Mouse (Mus musculus): ENCODE measurements around the gene Morn5. TPM values are rescaled to one million over a fixed set of nuclear protein-coding genes. Genes with fewer than 3 reads are reported as not detected.

Morn5 gene
- polyA plus RNA-seq, 1 experiment from 2014 or later: not detected

DNA sequence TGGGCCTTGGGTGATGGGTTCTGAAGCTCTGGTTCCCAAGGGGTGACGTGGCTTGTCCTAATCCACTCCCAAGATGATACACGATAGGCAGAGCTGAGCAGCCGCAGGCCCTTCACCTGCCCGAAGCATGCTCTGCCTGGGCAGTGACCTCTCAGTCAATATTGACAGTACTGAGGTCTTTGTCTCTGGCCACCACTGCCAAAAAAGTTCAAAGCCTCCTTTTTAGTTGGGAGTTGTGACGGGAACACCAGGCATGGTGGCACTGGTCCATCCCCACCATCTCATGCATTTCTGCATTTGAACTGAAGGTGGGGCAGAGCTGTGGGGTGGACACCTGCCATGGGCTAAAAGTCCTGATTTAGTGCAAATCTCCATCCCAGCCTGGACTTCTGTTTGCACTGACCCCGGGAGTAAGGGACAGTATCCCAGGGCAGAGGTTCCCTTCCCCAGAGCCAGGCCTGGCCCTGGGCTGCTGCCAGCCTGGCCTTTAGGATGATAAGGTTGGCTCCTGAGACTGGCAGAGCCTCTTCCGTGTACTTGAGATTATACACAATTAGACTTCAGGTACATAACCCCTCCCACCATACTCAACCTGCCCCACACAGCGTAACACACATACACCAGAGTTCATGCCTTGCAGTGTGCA is 22.5 kb downstream of the Morn5 start:
- no peaks in the 10 kb centered on the region for H3K9me3 ChIP-seq
- H3K9ac ChIP-seq: no peak overlapping the region
- H3K4me2 ChIP-seq: no peak overlapping the region
- H3K27ac ChIP-seq (replicated peaks): no peak overlapping the region
- no peak for ATAC-seq (ENCODE audit: extremely low read depth, insufficient number of reproducible peaks, low FRiP score, low TSS enrichment)
- no peaks in the 10 kb centered on the region for H3K4me1 ChIP-seq
- H3K27me3 ChIP-seq (replicated peaks): peaks cover 41% of the 10 kb centered on the region
- no peak overlapping the region for H3K4me3 ChIP-seq
- no peaks in the 10 kb centered on the region for H3K36me3 ChIP-seq
- WGBS: 69% methylated on average over 8 of the region's 8 CpGs

DNA sequence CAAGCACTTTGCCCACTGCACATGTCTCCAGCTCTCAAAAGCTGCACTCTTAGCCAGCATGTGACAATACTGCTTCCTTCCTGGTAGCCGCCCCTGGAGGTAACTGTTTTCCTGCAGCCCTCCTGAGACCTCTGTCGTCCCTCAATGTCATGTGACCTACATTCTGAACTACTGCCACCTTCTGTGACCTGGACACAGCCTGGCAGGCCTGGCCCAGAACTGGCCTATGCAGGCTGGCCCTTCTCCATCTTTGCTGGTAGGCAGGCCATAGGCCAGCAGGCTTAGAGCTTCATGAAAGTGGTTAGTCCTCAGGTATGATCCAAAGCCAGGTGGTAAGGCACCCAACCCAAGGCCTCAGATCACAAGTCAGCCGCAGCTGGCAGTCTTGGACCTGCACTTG is 24.5 kb downstream of the Morn5 start:
- Histone ChIP-seq H3K27ac (replicated peaks) (no peak overlapping the region), H3K9me3 (no peaks in the 10 kb centered on the region), H3K4me1 (no peaks in the 10 kb centered on the region), H3K4me3 (no peak overlapping the region), H3K36me3 (no peaks in the 10 kb centered on the region), H3K4me2 (no peak overlapping the region), H3K9ac (no peak overlapping the region), H3K27me3 (replicated peaks) (peaks cover 44% of the 10 kb centered on the region)
- no peak for ATAC-seq (ENCODE audit: extremely low read depth, insufficient number of reproducible peaks, low FRiP score, low TSS enrichment)
- WGBS: 45% methylated on average over 3 of the region's 3 CpGs

DNA sequence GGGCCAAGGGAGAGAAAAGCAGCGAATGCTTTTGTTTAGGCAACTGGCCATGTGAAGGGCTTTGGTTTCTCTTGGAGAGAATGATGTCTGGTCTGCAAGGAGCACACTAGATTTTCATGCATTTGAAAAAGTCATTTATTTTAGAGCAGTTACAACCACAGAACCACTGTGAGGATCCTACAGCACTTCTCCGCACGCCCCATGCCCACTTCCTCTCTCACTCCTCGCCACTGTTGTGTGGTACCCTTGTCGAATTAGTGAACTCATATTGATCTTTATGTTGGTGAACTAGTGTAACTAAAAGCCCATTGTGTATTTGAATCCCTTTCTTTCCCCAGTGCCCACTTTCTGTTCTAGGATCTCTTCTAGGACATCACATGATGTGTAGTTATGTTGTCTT is 26.0 kb downstream of the Morn5 start:
- Histone ChIP-seq H3K27me3 (replicated peaks) (peaks cover 55% of the 10 kb centered on the region), H3K9me3 (no peaks in the 10 kb centered on the region), H3K4me1 (no peaks in the 10 kb centered on the region), H3K9ac (no peak overlapping the region), H3K27ac (replicated peaks) (no peak overlapping the region), H3K4me2 (no peak overlapping the region), H3K36me3 (no peaks in the 10 kb centered on the region), H3K4me3 (no peak overlapping the region)
- no peak for ATAC-seq (ENCODE audit: extremely low read depth, insufficient number of reproducible peaks, low FRiP score, low TSS enrichment)
- 73% methylated on average over 5 of the region's 5 CpGs for WGBS

DNA sequence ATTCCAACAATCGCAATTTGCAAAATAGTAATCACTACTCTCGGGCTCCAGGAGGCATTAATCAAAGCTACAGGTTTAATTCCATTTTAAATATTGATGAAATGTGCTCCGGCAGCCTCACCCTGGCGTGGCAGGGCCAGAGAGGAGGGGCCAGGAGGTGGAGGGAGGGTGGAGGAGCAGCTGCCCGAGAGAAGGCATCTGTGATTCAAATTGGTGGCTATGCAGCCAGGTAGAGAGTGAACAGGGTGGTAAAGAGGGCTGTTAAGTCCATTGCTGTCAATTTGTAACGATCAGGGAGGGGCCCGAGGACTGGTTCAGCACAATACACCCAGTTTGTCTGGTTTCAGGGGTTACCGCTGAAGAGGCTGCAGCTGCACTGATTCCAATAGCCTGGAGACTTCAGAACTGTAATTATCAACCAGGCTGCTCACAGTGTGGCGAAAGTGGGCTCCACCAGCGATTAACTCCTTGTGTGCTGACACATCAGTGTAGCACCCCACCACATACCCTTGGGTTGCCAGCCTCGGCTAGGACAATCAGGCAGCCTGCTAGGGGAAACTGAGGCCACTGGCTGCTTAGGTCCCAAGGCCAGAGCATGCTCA is 28.0 kb downstream of the Morn5 start:
- Histone ChIP-seq H3K4me1 (0 out of 2 replicates have a peak, but pooled peaks cover 8% of the 10 kb centered on the region), H3K36me3 (no peaks in the 10 kb centered on the region), H3K4me2 (no peak overlapping the region), H3K27ac (replicated peaks) (no peak overlapping the region), H3K27me3 (replicated peaks) (peaks cover 58% of the 10 kb centered on the region), H3K9ac (no peak overlapping the region), H3K9me3 (no peaks in the 10 kb centered on the region), H3K4me3 (no peak overlapping the region)
- 25% methylated on average over 11 of the region's 11 CpGs for WGBS
- no peak for ATAC-seq (ENCODE audit: extremely low read depth, insufficient number of reproducible peaks, low FRiP score, low TSS enrichment)

DNA sequence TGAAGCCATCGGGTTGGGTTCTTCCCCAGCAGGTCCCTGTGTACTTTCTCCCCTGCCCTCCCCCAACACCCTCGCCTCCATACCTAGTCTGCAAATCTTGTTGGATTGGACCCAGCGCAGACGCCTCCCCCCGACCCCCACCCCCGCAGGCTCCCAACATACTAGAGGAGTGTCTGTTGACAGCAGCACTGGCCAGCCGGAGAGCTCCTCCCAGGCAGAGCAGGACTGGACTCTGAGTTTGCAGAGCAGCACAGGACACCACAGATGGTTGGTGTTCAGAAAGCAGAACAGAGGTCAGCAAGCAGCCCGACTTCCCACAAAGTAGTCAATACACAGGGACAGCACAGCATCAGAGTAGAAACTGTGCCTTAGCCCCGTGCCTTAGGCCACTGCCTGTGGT is 32.2 kb downstream of the Morn5 start:
- Histone ChIP-seq H3K4me2 (peak overlapping the region; percentile 16; the same call in 1 of the 2 replicates), H3K27me3 (replicated peaks) (peaks cover 95% of the 10 kb centered on the region), H3K4me1 (0 out of 2 replicates have a peak, but pooled peaks cover 8% of the 10 kb centered on the region), H3K27ac (replicated peaks) (no peak overlapping the region), H3K4me3 (no peak overlapping the region), H3K36me3 (no peaks in the 10 kb centered on the region), H3K9me3 (no peaks in the 10 kb centered on the region), H3K9ac (no peak overlapping the region)
- WGBS: 15% methylated on average over 9 of the region's 9 CpGs
- ATAC-seq (ENCODE audit: extremely low read depth, insufficient number of reproducible peaks, low FRiP score, low TSS enrichment): no peak

DNA sequence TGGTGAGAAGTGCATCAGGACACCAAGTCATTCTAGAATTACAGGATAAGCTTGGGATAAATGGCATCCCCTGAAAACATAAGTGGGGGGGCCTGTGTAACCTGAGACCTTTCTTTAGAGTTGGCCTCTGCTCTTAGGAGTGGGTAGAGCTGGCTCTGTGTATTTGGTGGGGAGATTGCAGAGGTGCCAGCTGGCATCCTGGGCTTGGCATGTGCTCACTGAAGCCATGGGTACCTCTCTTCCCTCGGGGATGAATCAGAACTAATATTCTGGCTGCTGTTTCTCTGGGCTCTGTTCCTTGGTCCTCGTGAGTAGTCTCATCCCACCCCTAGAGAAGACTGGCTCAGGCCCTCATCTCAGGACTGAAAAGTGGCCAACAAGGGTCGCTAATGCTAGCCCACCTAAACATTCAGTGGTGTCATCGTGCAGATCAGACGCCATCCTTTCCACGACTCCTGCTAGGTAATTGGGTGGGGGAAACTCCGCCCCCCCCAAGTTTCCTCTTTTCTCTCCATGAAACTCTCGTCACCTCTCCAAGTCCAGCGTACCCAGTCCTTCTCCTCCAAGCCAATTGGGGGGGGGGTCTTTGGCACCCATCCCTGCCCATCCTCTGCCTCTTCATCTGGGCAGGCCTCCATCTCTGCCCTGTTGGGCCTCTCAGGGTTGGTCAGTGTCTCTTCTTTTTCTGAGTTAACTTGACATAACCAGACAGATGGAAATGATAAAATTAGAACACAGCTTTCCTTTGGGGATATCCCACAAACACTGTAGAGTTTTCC is 33.7 kb downstream of the Morn5 start:
- Histone ChIP-seq H3K4me2 (no peak overlapping the region), H3K36me3 (no peaks in the 10 kb centered on the region), H3K27me3 (replicated peaks) (peaks cover 95% of the 10 kb centered on the region), H3K9me3 (no peaks in the 10 kb centered on the region), H3K4me3 (no peak overlapping the region), H3K27ac (replicated peaks) (no peak overlapping the region), H3K9ac (no peak overlapping the region), H3K4me1 (0 out of 2 replicates have a peak, but pooled peaks cover 8% of the 10 kb centered on the region)
- WGBS: 72% methylated on average over 9 of the region's 9 CpGs
- no peak for ATAC-seq (ENCODE audit: extremely low read depth, insufficient number of reproducible peaks, low FRiP score, low TSS enrichment)

DNA sequence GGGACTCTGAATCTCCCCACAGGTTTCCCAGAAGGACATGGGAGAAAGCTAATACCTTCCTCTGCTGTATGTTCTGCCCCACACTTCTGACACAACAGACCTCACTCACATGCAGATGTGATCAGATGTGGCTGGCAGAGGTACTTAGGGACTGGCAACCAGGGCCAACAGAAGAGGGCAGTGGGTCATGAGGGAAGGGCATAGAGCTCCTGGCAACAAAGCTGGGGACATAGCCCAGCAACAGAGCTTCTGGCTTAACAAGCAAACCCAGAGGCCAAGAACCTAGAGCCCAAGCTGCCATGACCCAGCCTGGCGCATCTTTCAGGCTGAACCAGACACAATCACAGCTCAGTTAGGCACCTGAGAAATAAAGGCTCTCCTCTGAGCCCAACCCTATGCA is 35.8 kb downstream of the Morn5 start:
- ATAC-seq (ENCODE audit: extremely low read depth, insufficient number of reproducible peaks, low FRiP score, low TSS enrichment): no peak
- WGBS: 88% methylated on average over 1 of the region's 1 CpGs
- H3K4me1 ChIP-seq: 0 out of 2 replicates have a peak, but pooled peaks cover 8% of the 10 kb centered on the region
- no peaks in the 10 kb centered on the region for H3K36me3 ChIP-seq
- no peak overlapping the region for H3K9ac ChIP-seq
- H3K27me3 ChIP-seq (replicated peaks): peaks cover 97% of the 10 kb centered on the region
- no peak overlapping the region for H3K27ac ChIP-seq (replicated peaks)
- no peak overlapping the region for H3K4me2 ChIP-seq
- no peaks in the 10 kb centered on the region for H3K9me3 ChIP-seq
- H3K4me3 ChIP-seq: no peak overlapping the region

DNA sequence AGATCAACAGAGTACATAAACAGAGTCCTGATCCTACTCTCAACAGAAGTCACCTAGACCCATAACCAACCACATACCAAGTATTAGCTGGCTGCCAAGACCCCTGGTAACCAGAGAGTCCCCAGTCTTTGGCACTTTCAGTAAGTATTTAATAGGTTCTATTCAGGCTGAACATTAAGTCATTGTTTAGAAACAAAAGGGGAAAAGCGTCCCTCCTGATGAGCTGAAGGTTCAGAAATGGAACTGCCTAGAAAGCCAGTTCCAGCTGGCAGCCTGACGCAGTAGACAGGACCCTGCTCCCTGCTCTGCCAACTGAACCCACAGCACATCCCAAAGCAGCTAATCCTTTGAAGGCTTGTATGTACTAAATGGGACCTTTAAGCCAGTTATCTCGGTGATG is 39.9 kb downstream of the Morn5 start:
- Histone ChIP-seq H3K4me2 (no peak overlapping the region), H3K9me3 (no peaks in the 10 kb centered on the region), H3K27ac (replicated peaks) (no peak overlapping the region), H3K27me3 (replicated peaks) (peaks cover 100% of the 10 kb centered on the region), H3K4me3 (no peak overlapping the region), H3K36me3 (no peaks in the 10 kb centered on the region), H3K9ac (no peak overlapping the region), H3K4me1 (peaks cover 21% of the 10 kb centered on the region)
- no peak for ATAC-seq (ENCODE audit: extremely low read depth, insufficient number of reproducible peaks, low FRiP score, low TSS enrichment)
- 60% methylated on average over 3 of the region's 3 CpGs for WGBS

DNA sequence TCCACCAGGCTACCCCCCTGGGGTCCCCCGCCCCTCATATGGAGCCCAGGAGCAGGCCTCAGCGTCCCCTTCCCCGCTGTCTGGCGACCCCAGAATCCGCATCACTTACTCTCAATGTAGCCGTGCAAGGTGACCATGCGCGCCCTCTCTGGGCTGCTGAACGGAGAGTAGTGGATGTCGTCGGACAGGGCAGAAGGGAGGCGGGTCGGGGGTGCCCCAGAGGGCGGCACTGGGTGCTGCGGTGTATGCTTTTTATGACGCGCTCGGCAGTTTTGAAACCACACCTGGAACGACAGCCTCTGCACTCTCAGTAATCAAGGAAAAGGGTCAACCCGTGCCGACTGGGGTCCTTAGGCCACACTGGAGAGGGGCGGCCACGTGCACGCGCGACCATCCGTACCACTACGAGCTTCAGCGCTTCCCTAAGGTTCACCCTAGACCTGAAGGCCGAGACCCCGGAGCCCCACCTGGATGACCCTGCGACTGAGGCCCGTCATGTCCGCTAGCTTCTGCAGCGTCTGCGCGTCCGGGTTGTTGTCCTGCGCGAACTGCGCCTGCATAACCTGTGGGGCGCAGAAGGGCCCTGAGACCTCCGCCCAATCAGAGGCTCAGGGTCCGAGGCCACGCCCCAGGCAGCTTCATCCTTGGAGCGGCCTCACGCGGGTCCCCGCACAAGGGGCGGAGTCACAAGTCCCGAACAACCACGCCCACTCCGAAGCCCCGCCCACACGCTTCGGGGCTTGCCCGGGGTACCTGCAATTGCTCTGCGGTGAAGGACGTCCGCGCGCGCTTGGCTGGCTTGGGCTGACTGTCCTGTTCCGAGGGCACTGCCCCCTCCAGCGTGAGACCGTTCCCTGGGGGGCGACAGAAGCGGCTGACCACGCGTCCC is 41.8 kb downstream of the Morn5 start:
- Histone ChIP-seq H3K9ac (peak overlapping the region; percentile 66), H3K36me3 (no peaks in the 10 kb centered on the region), H3K9me3 (no peaks in the 10 kb centered on the region), H3K27me3 (replicated peaks) (peaks cover 100% of the 10 kb centered on the region), H3K27ac (replicated peaks) (no peak overlapping the region), H3K4me3 (peak overlapping the region; percentile 53), H3K4me1 (peaks cover 22% of the 10 kb centered on the region), H3K4me2 (peak overlapping the region; percentile 82)
- ATAC-seq (ENCODE audit: extremely low read depth, insufficient number of reproducible peaks, low FRiP score, low TSS enrichment): peak; percentile 73
- 1% methylated on average over 70 of the region's 70 CpGs for WGBS

DNA sequence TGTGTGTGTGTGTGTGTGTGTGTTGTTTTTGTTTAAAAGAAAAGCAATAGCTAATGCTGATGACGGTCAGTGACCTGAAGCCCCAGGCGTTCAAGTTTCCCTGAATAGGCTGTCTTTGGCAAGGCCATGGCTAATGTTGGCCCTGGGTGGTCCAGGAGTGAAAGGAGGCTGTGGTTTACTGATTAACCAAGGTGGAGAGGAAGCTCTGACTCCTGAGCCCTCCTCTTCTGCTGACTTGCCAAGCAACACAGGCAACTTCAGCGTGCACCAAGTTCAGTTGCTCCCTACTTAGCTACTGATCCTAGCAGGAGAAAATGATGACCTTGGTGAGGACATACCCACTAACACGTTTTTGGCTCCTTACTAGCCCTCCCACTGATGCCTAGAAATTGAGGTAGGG is 43.5 kb downstream of the Morn5 start:
- no peaks in the 10 kb centered on the region for H3K36me3 ChIP-seq
- peaks cover 100% of the 10 kb centered on the region for H3K27me3 ChIP-seq (replicated peaks)
- peaks cover 22% of the 10 kb centered on the region for H3K4me1 ChIP-seq
- no peak overlapping the region for H3K4me2 ChIP-seq
- no peak for ATAC-seq (ENCODE audit: extremely low read depth, insufficient number of reproducible peaks, low FRiP score, low TSS enrichment)
- no peak overlapping the region for H3K4me3 ChIP-seq
- 8% methylated on average over 4 of the region's 4 CpGs for WGBS
- H3K27ac ChIP-seq (replicated peaks): no peak overlapping the region
- H3K9me3 ChIP-seq: no peaks in the 10 kb centered on the region
- H3K9ac ChIP-seq: no peak overlapping the region

DNA sequence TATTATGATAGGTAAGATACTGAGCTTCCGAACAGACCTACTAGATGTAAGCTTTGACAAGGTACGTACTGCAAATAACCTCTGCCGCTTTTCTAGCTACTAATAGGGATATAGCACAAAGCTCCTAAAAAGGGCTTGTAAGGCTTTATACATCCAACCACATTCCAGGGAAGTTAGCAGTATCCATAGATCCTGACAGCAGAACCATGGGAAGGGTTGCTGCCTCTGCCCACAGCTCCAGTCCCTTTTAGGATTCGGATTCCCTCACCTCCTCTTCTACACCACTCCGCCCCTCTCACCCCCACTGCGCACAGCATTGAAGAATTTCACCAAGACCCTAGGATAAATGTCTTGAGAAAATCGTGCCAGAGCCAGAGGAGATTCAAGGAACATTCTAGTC is 44.0 kb downstream of the Morn5 start:
- Histone ChIP-seq H3K36me3 (no peaks in the 10 kb centered on the region), H3K27me3 (replicated peaks) (peaks cover 100% of the 10 kb centered on the region), H3K27ac (replicated peaks) (no peak overlapping the region), H3K4me2 (no peak overlapping the region), H3K4me3 (no peak overlapping the region), H3K4me1 (peaks cover 22% of the 10 kb centered on the region), H3K9me3 (no peaks in the 10 kb centered on the region), H3K9ac (no peak overlapping the region)
- WGBS: 20% methylated on average over 7 of the region's 7 CpGs
- ATAC-seq (ENCODE audit: extremely low read depth, insufficient number of reproducible peaks, low FRiP score, low TSS enrichment): no peak

All from heart, embryonic 13.5 days (tissue).